Mouse (Mus musculus) limb, embryonic 14.5 days (tissue): ENCODE data around the gene Aldh1b1. TPM values are rescaled to one million over a fixed set of nuclear protein-coding genes. Genes with fewer than 3 reads are reported as not detected.
A peak's percentile ranks its signal among the peaks of the same experiment; 100 is the strongest.

Experiments used
- ATAC-seq: fragments of 200-750 bp; cut with Nextera tagmentation; 2 replicates; pipeline ENCODE4 v1.8.0; 2017; ENCODE audit warnings: low read depth, moderate number of reproducible peaks, moderate TSS enrichment; ENCODE audit not compliant: low FRiP score
- DNase-seq: peaks from one replicate; pipeline ENCODE4 v3.0.0-alpha.2; 2015; ENCODE audit warnings: low spot score
- H3K27ac ChIP-seq: fragments of 300-500 bp; sonication (generic); replicated peaks from 2 replicates; pipeline ENCODE4 v1.5.1; 2014; ENCODE audit warnings: low read depth, mild to moderate bottlenecking, low read length, moderate library complexity, mixed read lengths
- H3K27me3 ChIP-seq: fragments of 300-500 bp; sonication (generic); 2 replicates; pipeline ENCODE4 v1.6.1; 2014; ENCODE audit warnings: low read length, mixed read lengths; ENCODE audit not compliant: control insufficient read depth, insufficient read depth
- H3K36me3 ChIP-seq: fragments of 300-500 bp; sonication (generic); 2 replicates; pipeline ENCODE4 v1.6.1; 2014; ENCODE audit warnings: mild to moderate bottlenecking, low read length, moderate library complexity, mixed read lengths; ENCODE audit not compliant: control insufficient read depth, insufficient read depth
- H3K4me1 ChIP-seq: fragments of 300-500 bp; sonication (generic); 2 replicates; pipeline ENCODE4 v1.6.1; 2014; ENCODE audit warnings: antibody characterized with exemption, low read length, mixed read lengths; ENCODE audit not compliant: control insufficient read depth, insufficient read depth
- H3K4me2 ChIP-seq: fragments of 300-500 bp; sonication (generic); replicated peaks from 2 replicates; pipeline ENCODE4 v1.6.1; 2014; ENCODE audit warnings: low read depth, mild to moderate bottlenecking, low read length, moderate library complexity; ENCODE audit not compliant: severe bottlenecking
- H3K4me3 ChIP-seq: fragments of 300-500 bp; sonication (generic); replicated peaks from 2 replicates; pipeline ENCODE4 v1.5.1; 2014; ENCODE audit warnings: low read length
- H3K9ac ChIP-seq: fragments of 300-500 bp; sonication (generic); 2 replicates; pipeline ENCODE4 v1.6.1; 2014; ENCODE audit warnings: mild to moderate bottlenecking, low read depth, low read length, moderate library complexity; ENCODE audit not compliant: severe bottlenecking
- H3K9me3 ChIP-seq: fragments of 300-500 bp; sonication (generic); 2 replicates; pipeline ENCODE4 v1.6.1; 2016; ENCODE audit warnings: low read length; ENCODE audit not compliant: control insufficient read depth
- POLR2A ChIP-seq: fragments of 200-500 bp; IDR thresholded peaks from 2 replicates; pipeline ENCODE4 v1.8.0; 2012; ENCODE audit warnings: inconsistent platforms, mild to moderate bottlenecking, moderate library complexity, borderline replicate concordance; ENCODE audit not compliant: insufficient read depth, insufficient read length; ENCODE audit errors: extremely low read depth
- WGBS: fragments of 180-500 bp; shearing (Covaris S2); extraction: QIAGEN DNeasy Blood & Tissue Kit; methylation state at CpG from one replicate; pipeline ENCODE4 v1.1.7; 2014; 5-methylcytosine and 5-hydroxymethylcytosine counted together
- polyA plus RNA-seq, 2 experiments: library from polyadenylated mRNA; depleted of rRNA in 1 of 2; stranded (reverse) in 1 of 2; unstranded in 1 of 2; fragments of >200 nt; fragmentation: Nextera tagmentation in 1 of 2; extraction: Ambion mirVana in 1 of 2; gene quantifications; 2 replicates each; pipeline versions ENCODE4 v1.2.1 to v1.2.3; 2012 to 2014

The Aldh1b1 gene
- polyA plus RNA-seq, 2 experiments: 1.0 to 1.3 TPM

DNA sequence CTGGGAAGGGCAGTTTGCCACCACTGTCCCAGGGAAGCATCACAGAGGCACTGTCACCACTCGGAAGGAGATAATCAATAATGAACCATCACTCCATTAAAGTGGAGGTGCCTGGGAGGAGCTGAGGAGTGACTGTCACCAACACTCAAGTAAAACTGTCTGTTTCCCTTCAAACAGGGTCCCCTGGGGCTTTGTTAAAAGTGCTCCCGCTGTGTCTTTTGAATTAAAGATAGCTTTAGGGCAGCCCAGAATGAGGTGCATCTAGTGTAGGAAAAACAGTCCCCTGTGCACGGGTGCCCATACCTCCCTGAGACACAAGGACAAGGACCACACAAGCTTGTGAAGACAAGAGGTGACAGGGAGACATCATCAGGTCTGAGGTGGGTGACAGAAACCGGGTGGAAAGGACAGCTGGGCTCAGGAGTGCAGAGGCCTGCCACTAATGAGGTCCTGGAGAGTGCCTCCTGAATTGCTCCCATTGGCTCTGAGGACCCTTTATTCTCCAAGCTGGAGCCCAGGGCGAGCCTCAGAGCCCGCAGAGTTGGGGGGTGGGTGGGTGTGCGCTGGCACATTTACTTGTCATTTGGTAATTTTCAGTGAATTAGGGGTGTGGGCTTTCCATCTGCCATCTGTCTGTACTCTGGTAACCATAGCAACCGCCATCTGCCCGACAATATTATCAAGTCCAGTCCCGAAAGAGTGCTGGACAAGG lies 25.4 kb downstream of the Aldh1b1 start:
- ATAC-seq: no peak
- no peak overlapping the region for H3K9ac ChIP-seq
- WGBS: 7% methylated on average over 10 of the region's 10 CpGs
- H3K27me3 ChIP-seq: peaks cover 66% of the 10 kb centered on the region
- no peak overlapping the region for H3K4me3 ChIP-seq
- H3K9me3 ChIP-seq: no peaks in the 10 kb centered on the region
- no peak overlapping the region for H3K27ac ChIP-seq
- H3K36me3 ChIP-seq: no peaks in the 10 kb centered on the region
- H3K4me1 ChIP-seq: peaks cover 12% of the 10 kb centered on the region
- no peak for TF ChIP-seq POLR2A
- DNase-seq: no peak
- no peak overlapping the region for H3K4me2 ChIP-seq

DNA sequence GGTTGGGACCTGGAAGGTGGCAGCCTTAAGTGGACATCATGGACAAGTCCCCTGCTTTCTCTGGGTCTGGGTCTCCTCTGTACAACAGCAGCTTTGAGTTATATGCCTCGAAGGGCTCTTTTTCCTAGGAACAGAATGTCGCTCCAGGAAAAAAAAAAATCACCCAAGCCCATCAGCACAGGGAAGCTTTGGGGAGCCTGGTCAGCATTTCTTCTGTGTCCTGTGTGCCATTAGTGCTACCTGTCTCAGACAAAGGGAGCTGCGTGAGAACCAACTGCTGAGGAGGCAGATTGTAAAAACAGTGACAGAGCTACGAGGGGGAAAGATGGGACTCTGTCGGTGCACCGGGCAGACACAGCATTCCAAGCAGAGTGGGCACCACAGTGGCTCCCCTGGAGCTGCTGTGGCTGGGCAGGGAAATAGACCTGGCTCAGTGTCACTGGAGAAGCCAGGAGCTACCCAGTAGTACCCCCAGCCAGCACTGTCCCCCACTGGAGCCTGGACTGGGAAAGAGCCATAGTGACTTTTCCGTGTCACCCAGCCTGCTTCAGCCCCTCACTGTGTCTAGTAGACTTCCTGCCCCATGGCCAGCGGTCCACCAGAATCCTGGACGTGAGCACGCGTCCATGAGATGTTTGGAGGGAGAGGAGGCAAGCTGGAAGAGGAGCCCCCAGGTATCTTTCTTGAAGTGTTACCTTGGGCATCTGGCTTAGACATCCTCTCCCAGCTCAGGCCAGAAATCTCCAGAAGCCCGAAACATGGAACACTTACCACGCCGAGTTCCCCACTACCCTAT lies 26.1 kb downstream of the Aldh1b1 start:
- Histone ChIP-seq H3K9me3 (no peaks in the 10 kb centered on the region), H3K4me2 (no peak overlapping the region), H3K27me3 (peaks cover 73% of the 10 kb centered on the region), H3K27ac (no peak overlapping the region), H3K4me1 (peaks cover 5% of the 10 kb centered on the region; the same call in 1 of the 2 replicates), H3K36me3 (no peaks in the 10 kb centered on the region), H3K4me3 (no peak overlapping the region), H3K9ac (no peak overlapping the region)
- no peak for ATAC-seq
- no peak for TF ChIP-seq POLR2A
- 32% methylated on average over 14 of the region's 14 CpGs for WGBS
- no peak for DNase-seq

DNA sequence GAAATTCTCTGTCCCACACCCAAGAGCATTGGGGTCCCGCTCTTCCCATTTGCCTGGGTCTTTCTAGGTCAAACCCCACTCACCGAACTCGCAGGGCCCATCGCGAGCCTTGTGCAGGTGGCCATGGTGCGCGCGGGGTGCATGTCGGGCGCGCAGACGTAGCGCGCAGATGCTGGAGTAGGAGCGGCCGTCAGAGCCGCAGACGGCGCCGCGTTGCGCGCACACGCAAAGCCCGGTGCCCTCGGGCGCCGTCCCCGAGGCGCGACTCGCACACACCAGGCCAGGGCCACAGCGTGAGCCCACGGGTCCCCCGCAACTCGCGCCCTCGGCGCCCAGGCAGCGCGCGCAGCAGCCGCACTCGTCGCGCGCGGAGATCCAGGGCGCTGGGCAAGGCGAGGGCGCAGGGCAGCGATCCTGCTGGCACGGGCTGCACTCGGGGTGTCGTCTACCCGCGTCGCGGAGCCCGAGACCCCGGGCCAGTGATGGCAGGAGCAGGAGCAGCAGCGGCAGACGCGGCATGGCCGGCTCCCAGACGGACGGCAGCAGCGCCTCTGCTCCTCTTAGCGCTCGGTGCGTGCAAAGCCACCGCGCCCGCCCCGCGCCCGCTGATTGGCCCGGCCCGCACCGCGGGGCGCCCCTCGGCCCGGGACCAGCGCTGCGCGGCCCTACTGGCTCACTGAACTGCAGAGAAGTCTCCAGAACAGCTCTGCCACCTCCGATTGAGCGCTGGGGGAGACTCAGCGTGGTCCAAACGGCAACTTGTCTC lies 27.6 kb downstream of the Aldh1b1 start, which contains the start of gene Igfbpl1:
Gene Igfbpl1 (minus strand): TSS at position 649 of the 766 bp plus-strand sequence.
- H3K9ac ChIP-seq: peak within 1 kb of the TSS; percentile 31; the same call in 1 of the 2 replicates
- 1% methylated on average over 68 of the region's 91 CpGs for WGBS
- peak within 1 kb of the TSS; percentile 40 for H3K4me3 ChIP-seq
- ATAC-seq: peak; percentile 65
- DNase-seq: no peak
- no peaks in the 10 kb centered on the region for H3K9me3 ChIP-seq
- no peak within 1 kb of the TSS for H3K27ac ChIP-seq
- H3K27me3 ChIP-seq: peaks cover 77% of the 10 kb centered on the region
- H3K36me3 ChIP-seq: no peaks in the 10 kb centered on the region
- H3K4me2 ChIP-seq: peak within 1 kb of the TSS; percentile 69
- H3K4me1 ChIP-seq: peaks cover 5% of the 10 kb centered on the region; the same call in 1 of the 2 replicates
- no peak for TF ChIP-seq POLR2A

DNA sequence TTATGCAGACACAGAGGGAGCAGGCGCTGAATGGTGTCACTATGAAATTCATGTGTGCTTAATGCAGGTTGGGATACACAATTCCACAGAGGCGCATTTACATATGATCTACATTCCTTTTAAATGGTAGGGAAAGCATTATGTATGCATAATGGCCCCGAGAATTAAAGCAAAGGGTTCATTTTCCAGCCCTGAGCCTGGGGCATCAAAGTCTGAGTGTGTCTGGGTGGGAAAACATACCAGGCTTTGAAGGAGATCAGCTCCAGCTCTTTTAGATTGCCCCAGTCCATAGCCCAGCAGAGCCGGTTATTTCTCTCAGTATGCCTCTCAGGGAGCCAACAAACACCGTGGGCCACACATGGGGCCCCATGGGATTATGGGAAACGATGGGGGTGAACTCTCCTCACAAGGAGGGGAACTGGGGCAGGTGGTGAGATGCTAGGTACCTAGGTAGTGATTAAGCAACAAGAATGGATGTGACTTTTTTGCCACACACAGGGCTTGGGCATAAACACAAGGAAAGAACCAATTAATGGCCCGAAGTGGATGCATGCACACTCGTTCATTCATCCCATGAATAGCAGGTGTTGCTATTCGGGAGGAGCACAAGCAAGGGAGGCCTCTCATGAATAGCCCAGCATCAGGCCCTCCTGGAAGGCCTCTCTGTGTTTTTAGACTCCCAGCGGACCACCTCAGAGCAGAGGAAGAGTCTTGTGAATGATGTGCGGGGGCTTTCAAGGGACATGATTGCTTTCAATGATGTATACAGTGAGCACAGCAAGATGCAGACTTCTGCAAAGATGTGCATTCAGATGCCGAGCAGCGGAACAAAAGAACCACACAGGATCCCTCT lies 31.3 kb downstream of the Aldh1b1 start:
- Histone ChIP-seq H3K27me3 (peaks cover 57% of the 10 kb centered on the region), H3K4me3 (no peak overlapping the region), H3K4me1 (peaks cover 5% of the 10 kb centered on the region; the same call in 1 of the 2 replicates), H3K4me2 (no peak overlapping the region), H3K9ac (no peak overlapping the region), H3K9me3 (no peaks in the 10 kb centered on the region), H3K27ac (no peak overlapping the region), H3K36me3 (no peaks in the 10 kb centered on the region)
- WGBS: 55% methylated on average over 13 of the region's 13 CpGs
- DNase-seq (no peak), ATAC-seq (no peak)
- no peak for TF ChIP-seq POLR2A
